Mouse (Mus musculus): ENCODE results near the gene Tnfsf8.

Tnfsf8 gene

DNA sequence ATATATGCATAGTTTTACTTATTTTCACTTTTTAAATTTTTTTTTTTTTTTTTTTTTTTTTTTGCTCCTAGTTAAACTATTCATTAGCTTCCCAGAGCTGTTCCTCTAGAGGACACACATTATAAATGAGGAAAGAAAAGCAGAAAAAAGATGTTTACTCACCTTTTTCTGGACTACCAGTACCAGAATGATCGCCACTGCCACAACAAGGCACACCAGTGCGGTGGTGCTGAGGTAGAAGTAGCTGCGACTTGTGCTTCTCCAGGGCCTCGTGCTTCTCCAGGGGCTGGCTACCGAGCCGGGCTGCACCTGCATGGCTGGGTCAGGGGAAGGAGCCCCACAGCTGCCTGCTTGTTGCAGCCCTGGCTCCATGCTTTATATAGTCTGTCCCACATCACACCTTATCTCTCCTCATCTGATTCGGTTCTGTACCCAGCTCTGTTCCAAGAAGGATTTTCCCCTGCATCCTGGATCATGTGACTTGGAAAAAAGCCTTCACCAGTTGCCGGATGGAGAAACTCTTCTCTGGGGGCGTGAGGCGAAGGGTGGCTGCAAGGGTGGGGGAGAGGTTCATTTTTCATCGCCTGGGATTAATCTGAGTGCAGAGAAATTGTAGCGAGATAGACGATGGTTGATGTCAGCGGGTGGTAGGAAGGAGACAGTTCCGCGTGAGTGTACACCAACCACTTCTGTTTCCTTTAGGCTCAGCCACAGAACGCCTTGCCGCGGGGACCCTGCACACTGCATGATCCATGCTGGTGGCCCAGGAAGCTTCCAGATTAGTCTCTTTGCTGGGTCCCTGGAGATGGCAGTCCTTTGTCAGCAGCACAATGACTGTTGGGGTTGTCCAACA lies at the start of gene Tnfsf8:
Tnfsf8 (minus strand) TSS at position 660 of the 853 bp plus-strand sequence.
- DNase-seq (ENCODE audit: low read depth), result no peak

GRCm38 (mm10) chr4:63908511-63908910 lies 47.4 kb upstream of the Tnfsf8 start:
- DNase-seq (ENCODE audit: low read depth), result no peak

- DNase-seq (ENCODE audit: low read depth), result no peak
Observed at GRCm38 (mm10) chr4:63907473-63907872, 46.3 kb upstream of the Tnfsf8 start.

DNA sequence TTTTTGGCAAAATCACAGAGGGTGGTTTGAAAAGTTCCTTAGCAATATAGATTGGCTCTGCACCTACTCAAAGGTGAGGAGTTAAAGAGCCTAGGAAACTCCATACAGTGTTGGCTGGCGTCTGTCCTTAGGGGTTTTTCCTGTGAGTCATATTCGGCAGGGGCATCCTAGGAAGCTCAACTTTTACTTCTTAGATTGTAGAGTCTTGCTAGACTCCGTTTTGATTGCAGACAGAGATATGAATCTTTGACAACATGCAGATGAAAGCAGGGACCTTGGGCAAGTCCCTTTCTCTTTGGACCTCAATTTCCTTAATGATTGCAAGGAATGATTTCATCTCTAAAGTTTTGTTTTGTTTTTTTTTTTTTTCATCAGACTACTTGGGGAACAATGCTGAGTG lies 44.9 kb upstream of the Tnfsf8 start:
- no peak for DNase-seq (ENCODE audit: low read depth)

GRCm38 (mm10) chr4:63899081-63899523 lies 38.0 kb upstream of the Tnfsf8 start:
- no peak for DNase-seq (ENCODE audit: low read depth)

DNA sequence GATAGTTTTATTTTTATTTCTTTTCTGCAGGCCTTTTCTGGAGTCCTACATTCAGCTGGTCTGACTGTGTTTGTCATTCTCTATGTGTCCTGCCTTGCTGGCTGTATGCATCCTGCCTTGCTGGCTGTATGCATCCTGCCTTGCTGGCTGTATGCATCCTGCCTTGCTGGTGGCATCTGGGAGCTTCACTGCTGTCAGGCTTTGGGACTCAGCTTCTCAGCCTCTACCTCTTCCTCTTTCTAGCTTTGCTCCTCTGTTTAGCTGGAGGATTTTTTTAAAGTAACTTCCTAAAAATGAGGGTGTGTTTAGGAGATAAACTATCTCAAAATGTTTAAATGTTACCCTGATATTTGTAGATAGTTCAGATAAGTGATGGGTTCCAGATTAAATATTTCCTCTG lies 36.0 kb upstream of the Tnfsf8 start:
- no peak for DNase-seq (ENCODE audit: low read depth)

DNA sequence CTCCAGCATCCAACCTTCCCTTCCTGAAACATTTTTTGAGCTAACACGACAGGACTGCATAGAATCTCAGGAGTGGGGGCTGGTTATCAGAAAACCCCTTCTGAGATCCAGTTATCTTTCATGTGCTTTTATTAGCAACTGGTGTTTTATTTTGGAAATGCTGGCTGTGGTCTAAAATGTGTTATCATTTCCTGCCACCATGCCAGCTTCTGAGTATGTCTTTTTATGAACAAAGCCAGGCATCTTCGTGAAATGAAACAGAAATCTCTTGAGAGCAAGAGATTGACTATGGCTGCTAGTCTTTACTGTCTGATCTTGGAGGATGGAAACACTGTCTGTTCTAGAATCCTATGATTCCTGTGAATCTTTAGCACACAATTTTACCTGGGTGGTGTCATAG lies 25.0 kb upstream of the Tnfsf8 start:
- DNase-seq (ENCODE audit: low read depth), result peak; percentile 7

DNA sequence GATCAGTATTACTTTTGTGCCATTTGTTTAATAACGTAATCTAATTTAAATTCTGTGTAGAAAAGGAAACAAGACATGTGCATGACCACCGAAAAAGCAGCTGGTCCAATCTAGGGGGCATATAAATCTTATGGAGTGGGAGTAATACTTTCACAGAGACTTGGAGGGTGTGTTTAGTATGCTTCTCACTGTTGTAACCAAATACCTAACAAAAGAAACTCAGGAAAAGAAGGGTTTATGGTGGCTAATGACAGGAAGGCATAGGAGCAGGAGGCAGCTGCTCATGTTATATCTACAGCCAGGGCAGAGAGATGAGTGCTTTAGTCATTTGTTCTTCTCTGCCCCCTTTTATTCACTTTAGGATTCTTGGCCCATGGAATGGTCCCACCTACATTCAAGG lies 15.6 kb upstream of the Tnfsf8 start:
- no peak for DNase-seq (ENCODE audit: low read depth)

GRCm38 (mm10) chr4:63875480-63875879 lies 14.3 kb upstream of the Tnfsf8 start:
- DNase-seq (ENCODE audit: low read depth), result no peak

DNA sequence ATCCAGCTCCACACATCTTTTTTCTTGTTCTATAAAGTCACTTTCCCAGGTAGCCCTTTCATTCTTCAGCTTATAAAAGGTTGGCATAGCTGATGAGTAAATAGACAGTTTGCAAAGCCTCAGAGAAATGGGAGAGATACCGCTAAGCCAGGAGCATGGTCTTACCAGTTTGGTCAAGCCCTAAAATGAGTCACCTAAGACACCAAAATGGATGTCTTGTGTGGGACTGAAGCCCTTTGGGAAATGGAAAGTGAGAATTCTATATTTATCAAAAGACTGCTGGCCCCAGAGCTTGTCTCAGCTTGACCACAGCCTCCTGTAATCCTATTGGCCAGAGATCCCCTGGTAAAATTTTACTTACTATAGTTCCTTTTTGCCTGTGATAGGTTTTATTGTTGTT lies 9.5 kb upstream of the Tnfsf8 start:
- no peak for DNase-seq (ENCODE audit: low read depth)

DNA sequence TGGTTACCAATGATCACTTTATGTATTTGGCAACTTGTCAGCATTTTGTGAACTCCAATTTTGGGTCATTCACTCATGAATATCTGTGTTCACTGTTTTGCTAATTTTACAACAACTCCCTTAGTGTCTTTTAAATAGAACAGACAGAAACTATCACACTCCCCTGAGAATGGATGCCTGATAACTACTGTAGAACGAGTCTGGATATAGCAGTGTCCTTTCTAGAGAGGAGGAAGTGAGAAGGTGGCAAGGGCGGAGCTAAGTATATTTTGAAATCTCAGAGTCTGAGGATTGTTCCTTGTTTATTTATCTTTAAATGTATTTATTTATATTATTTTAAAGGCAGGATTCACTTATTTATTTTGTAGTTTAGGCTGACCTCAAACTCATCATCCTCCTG lies 7.6 kb upstream of the Tnfsf8 start:
- DNase-seq (ENCODE audit: low read depth), result no peak

- DNase-seq (ENCODE audit: low read depth), result no peak
Observed at GRCm38 (mm10) chr4:63862953-63863352, 1.8 kb upstream of the Tnfsf8 start.

DNA sequence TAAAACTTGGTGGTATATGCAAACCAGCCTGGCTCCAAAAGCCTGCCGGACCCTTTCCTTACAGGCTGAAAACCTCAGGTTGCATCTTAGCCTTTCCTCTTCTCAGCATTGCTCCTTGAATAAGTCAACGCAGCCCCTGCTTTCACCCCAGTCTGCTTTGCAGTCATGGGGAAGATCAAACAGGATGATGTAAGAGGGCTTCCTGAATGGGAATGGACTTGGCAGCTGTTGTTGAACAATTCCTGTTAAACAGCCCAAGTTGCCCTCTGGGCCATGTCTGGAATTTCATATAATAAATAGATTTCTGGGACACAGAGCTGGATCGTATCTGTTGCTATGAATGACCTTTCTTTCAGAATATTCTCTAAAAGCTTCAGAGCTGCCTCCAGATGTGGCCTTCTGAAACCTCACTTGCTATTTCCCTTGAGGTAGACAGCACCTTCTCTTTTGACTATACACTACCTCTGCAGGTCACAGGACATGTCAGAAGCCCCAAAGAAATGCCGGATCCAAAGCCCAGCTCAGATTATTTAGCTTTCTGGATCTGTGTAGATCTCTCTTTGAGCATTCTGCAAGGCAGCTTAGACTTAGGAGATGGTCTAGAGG lies 1.0 kb upstream of the Tnfsf8 start:
- DNase-seq (ENCODE audit: low read depth), result no peak

GRCm38 (mm10) chr4:63860236-63860635 lies 911 bp downstream of the Tnfsf8 start:
- DNase-seq (ENCODE audit: low read depth), result no peak

DNA sequence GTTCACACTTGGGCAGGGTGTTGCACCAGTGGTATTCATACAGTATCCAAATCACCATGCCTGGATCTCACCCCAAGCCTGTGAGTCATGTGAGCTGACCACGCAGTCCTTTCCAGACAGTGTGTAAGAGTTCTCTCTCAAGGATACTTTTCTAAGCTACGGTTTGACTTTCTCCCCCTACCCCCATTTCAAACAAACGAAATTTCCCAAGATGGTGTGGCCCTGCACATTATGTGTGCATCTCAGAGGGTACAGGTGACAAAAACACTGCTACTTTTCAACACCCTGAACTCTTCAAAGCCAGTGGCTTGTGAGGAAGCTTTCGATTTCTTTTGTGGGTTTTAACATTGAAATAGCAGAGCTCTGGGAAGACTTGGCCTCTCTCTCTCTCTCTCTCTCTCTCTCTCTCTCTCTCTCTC lies 1.4 kb downstream of the Tnfsf8 start:
- no peak for DNase-seq (ENCODE audit: low read depth)

- DNase-seq (ENCODE audit: low read depth), result no peak
Observed at GRCm38 (mm10) chr4:63858646-63859224, 2.4 kb downstream of the Tnfsf8 start.

GRCm38 (mm10) chr4:63856764-63857163 lies 4.4 kb downstream of the Tnfsf8 start:
- DNase-seq (ENCODE audit: low read depth), result no peak

- DNase-seq (ENCODE audit: low read depth), result no peak
Observed at GRCm38 (mm10) chr4:63853782-63854386, 7.3 kb downstream of the Tnfsf8 start.

- DNase-seq (ENCODE audit: low read depth), result no peak
Observed at GRCm38 (mm10) chr4:63850082-63850481, 11.1 kb downstream of the Tnfsf8 start.

GRCm38 (mm10) chr4:63846881-63847597 lies 14.1 kb downstream of the Tnfsf8 start:
- peak; percentile 55 for DNase-seq (ENCODE audit: low read depth)

GRCm38 (mm10) chr4:63845760-63846159 lies 15.4 kb downstream of the Tnfsf8 start:
- DNase-seq (ENCODE audit: low read depth), result no peak

GRCm38 (mm10) chr4:63843924-63844323 lies 17.2 kb downstream of the Tnfsf8 start:
- DNase-seq (ENCODE audit: low read depth), result no peak

Measured in 416B (cell line).